Mouse (Mus musculus) liver, embryonic 12.5 days (tissue): ENCODE measurements around the gene Hoxd3. TPM values are rescaled to one million over a fixed set of nuclear protein-coding genes. Genes with fewer than 3 reads are reported as not detected.
A peak's percentile ranks its signal among the peaks of the same experiment; 100 is the strongest.

ENCODE experiments used
- ATAC-seq: fragments of 200-750 bp; cut with Nextera tagmentation; 2 replicates; pipeline ENCODE4 v1.8.0; 2017; ENCODE audit warnings: moderate number of reproducible peaks, mild to moderate bottlenecking, moderate library complexity
- H3K27ac ChIP-seq: fragments of 300-500 bp; sonication (generic); 2 replicates; pipeline ENCODE4 v1.5.1; 2016; ENCODE audit warnings: mild to moderate bottlenecking
- H3K27me3 ChIP-seq: fragments of 300-500 bp; sonication (generic); replicated peaks from 2 replicates; pipeline ENCODE4 v1.6.1; 2016; ENCODE audit warnings: mild to moderate bottlenecking, moderate library complexity
- H3K36me3 ChIP-seq: fragments of 300-500 bp; sonication (generic); 2 replicates; pipeline ENCODE4 v1.6.1; 2016; ENCODE audit warnings: mild to moderate bottlenecking, moderate library complexity
- H3K4me1 ChIP-seq: fragments of 300-500 bp; sonication (generic); 2 replicates; pipeline ENCODE4 v1.6.1; 2016
- H3K4me2 ChIP-seq: fragments of 300-500 bp; sonication (generic); 2 replicates; pipeline ENCODE4 v1.6.1; 2016; ENCODE audit warnings: mild to moderate bottlenecking, moderate library complexity
- H3K4me3 ChIP-seq: fragments of 300-500 bp; sonication (generic); 2 replicates; pipeline ENCODE4 v1.5.1; 2016; ENCODE audit warnings: mild to moderate bottlenecking, moderate library complexity
- H3K9ac ChIP-seq: fragments of 300-500 bp; sonication (generic); 2 replicates; pipeline ENCODE4 v1.6.1; 2016; ENCODE audit warnings: mild to moderate bottlenecking, moderate library complexity
- H3K9me3 ChIP-seq: fragments of 300-500 bp; sonication (generic); replicated peaks from 2 replicates; pipeline ENCODE4 v1.6.1; 2016; ENCODE audit warnings: mild to moderate bottlenecking, moderate library complexity
- WGBS: fragments of 180-500 bp; shearing (Covaris S2); methylation state at CpG from one replicate; pipeline ENCODE4 v1.1.7; 2016; ENCODE audit not compliant: insufficient replicate concordance; 5-methylcytosine and 5-hydroxymethylcytosine counted together
- polyA plus RNA-seq: library from polyadenylated mRNA; unstranded; fragments of >200 nt; fragmentation: Nextera tagmentation; extraction: Ambion mirVana; gene quantifications from 2 replicates; pipeline ENCODE4 v1.2.1, GENCODE M21; 2016

Gene Hoxd3
- 0.18 and 0.30 TPM in 2 replicates for polyA plus RNA-seq

DNA sequence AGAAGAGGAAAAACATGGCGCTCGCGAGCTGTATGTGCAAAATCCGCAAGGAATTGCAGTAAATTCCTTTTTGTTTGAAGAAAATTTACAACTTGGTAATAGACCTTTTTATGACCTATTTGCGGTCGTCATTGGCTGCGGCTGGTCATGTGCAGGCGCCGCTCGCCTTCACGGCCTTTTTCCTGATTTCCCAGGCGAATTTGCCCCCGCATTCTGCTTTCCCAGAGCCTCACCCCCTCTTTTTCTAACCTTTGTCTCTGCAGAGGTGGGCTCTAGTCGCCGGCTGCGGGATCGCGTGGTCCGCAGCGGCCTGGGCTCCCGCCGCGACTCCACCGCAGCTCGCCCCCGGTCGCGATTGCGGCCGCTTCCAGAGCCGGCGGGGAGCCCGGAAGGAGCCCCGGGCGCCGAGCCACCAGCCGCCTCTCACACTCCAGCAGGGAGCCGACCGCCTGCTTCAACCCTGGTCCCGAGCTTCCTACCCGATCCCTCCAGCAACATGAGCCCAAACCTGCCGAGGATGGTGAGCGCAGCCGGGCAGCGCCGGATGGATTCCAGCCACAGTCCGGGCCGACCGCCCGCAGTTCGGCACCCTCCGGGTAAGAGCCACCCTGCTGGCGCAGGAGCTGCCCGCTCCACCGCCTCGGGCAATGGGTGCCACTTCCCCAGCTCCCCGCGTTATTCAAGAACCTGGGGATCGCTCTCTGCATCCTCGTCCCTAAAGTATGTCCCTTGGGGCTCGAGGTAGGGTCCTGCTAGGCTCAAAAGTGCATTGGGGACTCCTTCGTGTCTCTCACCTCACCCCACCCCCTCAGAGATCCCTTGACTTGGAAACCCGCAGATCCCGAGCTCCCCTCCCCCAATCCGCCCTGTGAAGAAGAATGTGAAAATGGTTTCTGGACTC is at the start of gene Hoxd3, which contains the start of gene Hoxd4:
Hoxd3 (plus strand) TSS at position 207 of the 901 bp plus-strand sequence.
Hoxd4 (plus strand) TSS at position 209 of the 901 bp plus-strand sequence.
- H3K4me2 ChIP-seq, result peak within 1 kb of the TSS; percentile 38
- no peak within 1 kb of the TSS for H3K9ac ChIP-seq
- ATAC-seq, result no peak
- H3K36me3 ChIP-seq, result no peaks in the 10 kb centered on the region
- H3K27me3 ChIP-seq, result peaks cover 99% of the 10 kb centered on the region
- H3K4me1 ChIP-seq, result peaks cover 6% of the 10 kb centered on the region; the same call in 1 of the 2 replicates
- H3K27ac ChIP-seq, result no peak within 1 kb of the TSS
- WGBS, result under 1% methylated on average over 64 of the region's 65 CpGs
- H3K4me3 ChIP-seq, result peak within 1 kb of the TSS; percentile 21
- H3K9me3 ChIP-seq, result no peaks in the 10 kb centered on the region

DNA sequence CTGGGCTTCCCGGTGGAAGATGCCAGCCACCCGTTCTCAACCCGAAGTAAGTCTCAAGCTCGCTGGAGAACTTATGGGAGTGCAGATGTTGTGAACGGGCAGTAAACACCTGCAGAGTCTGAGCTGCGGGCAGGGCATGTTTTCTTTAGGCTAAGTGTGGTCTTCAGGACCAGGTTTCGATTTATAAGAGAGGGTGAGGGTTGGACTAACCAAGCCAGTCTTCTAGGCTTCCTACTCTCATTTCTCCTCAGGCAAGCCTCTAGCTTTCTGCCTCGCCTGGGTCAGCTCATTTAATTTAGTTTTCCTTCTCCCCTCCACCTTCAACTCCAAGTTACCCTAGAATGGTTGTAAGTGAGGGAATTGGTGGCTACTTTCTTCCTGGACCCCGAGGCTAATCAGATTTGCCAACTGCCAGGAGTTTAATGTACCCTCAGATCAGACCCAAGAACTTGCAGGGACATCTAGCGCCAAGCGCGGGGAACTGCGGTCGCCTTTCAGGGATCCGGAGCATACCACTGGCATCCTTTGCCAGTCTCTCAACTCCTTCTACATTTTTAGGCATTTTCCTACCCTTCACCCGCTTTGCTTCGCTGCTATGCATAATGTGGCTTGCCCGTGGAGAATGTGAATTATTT is 48.3 kb upstream of the Hoxd3 start:
- ATAC-seq, result no peak
- H3K4me2 ChIP-seq, result no peak overlapping the region
- 4% methylated on average over 18 of the region's 18 CpGs for WGBS

GRCm38 (mm10) chr2:74666411-74666810 is 45.3 kb upstream of the Hoxd3 start:
- no peaks in the 10 kb centered on the region for H3K9me3 ChIP-seq
- H3K27ac ChIP-seq, result no peak overlapping the region
- no peak overlapping the region for H3K4me2 ChIP-seq
- no peak overlapping the region for H3K4me3 ChIP-seq
- no peak overlapping the region for H3K9ac ChIP-seq
- ATAC-seq, result no peak
- H3K36me3 ChIP-seq, result no peaks in the 10 kb centered on the region
- WGBS, result 4% methylated on average over 7 of the region's 7 CpGs
- H3K27me3 ChIP-seq, result peaks cover 98% of the 10 kb centered on the region
- peaks cover 11% of the 10 kb centered on the region; the same call in 1 of the 2 replicates for H3K4me1 ChIP-seq

More for the DNA sequence above, 48.3 kb upstream of the Hoxd3 start:
- no peak overlapping the region for H3K27ac ChIP-seq
- no peak overlapping the region for H3K4me3 ChIP-seq
- no peaks in the 10 kb centered on the region for H3K36me3 ChIP-seq
- H3K9me3 ChIP-seq, result no peaks in the 10 kb centered on the region
- H3K9ac ChIP-seq, result no peak overlapping the region
- peaks cover 99% of the 10 kb centered on the region for H3K27me3 ChIP-seq
- H3K4me1 ChIP-seq, result peaks cover 8% of the 10 kb centered on the region; the same call in 1 of the 2 replicates

DNA sequence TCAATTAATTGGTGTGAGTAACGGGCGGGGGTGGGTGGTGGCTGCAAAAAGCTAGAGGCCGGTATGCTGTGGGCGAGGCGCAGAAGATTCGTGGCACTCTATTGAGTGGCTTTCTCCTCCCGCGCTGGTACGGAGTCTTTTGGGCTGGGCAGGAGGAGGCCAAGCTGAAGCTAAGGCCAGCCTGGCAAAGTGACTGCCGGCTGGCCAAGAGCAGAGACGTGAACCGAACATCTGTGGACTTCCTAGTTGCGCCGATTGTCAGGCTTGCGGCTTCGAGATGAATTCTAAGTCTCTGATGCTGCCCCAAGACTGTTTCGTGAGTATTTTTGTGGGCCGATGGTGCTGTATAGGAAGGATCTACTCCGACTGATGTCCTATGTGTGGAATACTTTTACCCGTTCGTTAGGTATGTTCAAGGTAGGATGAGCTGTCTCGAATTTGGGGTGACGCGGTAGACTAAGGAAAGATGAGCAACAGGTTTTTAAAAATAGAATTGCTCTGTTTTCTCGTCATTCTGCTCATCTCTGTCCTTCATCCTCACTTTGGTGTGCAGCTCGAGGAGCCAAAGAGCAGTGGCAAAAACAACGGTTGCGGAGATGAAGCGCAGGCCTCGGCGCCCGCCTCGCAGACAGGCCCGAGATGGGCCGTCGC is 44.4 kb upstream of the Hoxd3 start:
- H3K4me3 ChIP-seq, result 0 out of 2 replicates have a peak overlapping the region, but pooled peaks have one; percentile 45
- no peak for ATAC-seq

DNA sequence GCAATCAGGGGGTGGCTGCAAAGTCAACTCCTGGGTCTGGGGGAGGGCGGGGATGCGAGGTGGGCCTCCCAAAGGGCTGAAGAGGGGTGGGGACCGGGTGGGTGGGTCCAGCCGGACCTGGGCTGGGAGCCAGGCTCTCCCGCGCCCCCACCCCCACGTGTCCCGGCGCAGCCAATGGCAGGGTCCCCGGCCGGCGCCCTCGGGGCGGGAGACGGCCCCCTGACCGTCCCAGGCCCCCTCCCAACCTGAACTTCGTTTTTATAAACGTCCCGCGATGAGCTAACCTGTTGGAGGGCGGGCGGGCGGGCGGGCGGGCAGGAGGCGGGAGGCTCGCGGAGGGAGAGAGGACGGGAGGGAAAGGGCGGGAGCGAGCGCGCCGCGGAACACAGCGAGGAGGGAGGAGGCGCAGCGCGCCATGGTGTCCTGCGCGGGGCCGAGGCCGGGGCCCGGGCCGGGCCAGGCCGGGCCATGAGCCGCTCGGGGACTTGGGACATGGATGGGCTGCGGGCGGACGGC is 43.8 kb upstream of the Hoxd3 start, which contains the start of gene Hoxd13:
Hoxd13 (plus strand) TSS at position 469 of the 516 bp plus-strand sequence.
- Histone ChIP-seq H3K4me2 (peak within 1 kb of the TSS; percentile 63), H3K4me3 (peak within 1 kb of the TSS; percentile 45), H3K9me3 (no peaks in the 10 kb centered on the region), H3K9ac (no peak within 1 kb of the TSS), H3K27ac (no peak within 1 kb of the TSS), H3K36me3 (no peaks in the 10 kb centered on the region), H3K4me1 (peaks cover 14% of the 10 kb centered on the region; the same call in 1 of the 2 replicates), H3K27me3 (peaks cover 98% of the 10 kb centered on the region)
- no peak for ATAC-seq
- 1% methylated on average over 24 of the region's 51 CpGs for WGBS

More for the DNA sequence above, 44.4 kb upstream of the Hoxd3 start:
- Histone ChIP-seq H3K36me3 (no peaks in the 10 kb centered on the region), H3K4me2 (peak overlapping the region; percentile 63; the same call in 1 of the 2 replicates), H3K27ac (no peak overlapping the region), H3K27me3 (peaks cover 98% of the 10 kb centered on the region), H3K4me1 (peaks cover 11% of the 10 kb centered on the region; the same call in 1 of the 2 replicates), H3K9ac (no peak overlapping the region), H3K9me3 (no peaks in the 10 kb centered on the region)
- WGBS, result 5% methylated on average over 36 of the region's 36 CpGs

- 2% methylated on average over 60 of the region's 74 CpGs for WGBS
- peak overlapping the region; percentile 45 for H3K4me3 ChIP-seq
These were observed 43.1 kb upstream of the Hoxd3 start for GRCm38 (mm10) chr2:74668370-74669229.

DNA sequence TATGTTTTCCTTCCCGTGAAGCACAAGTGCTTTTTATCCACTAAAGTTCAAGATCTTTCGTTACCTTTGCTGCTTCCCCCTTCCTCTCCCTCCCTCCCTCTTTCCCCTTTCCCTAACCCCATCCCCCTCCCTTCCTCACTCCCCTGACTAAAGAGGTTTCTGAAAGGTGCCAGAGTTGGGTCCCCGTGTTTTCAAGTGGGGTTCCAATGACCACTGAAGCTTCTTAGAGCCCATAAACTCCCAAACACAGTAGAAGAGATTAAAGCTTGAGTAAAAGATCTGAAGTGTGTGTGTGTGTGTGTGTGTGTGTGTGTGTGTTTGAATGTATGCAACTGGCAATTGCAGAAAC is 42.5 kb upstream of the Hoxd3 start:
- no peak overlapping the region for H3K4me3 ChIP-seq
- peaks cover 98% of the 10 kb centered on the region for H3K27me3 ChIP-seq
- no peak overlapping the region for H3K9ac ChIP-seq
- ATAC-seq, result no peak
- H3K27ac ChIP-seq, result no peak overlapping the region
- no peaks in the 10 kb centered on the region for H3K36me3 ChIP-seq
- peaks cover 15% of the 10 kb centered on the region; the same call in 1 of the 2 replicates for H3K4me1 ChIP-seq
- no peak overlapping the region for H3K4me2 ChIP-seq
- 0% methylated on average over 3 of the region's 3 CpGs for WGBS
- H3K9me3 ChIP-seq, result no peaks in the 10 kb centered on the region

More at GRCm38 (mm10) chr2:74668370-74669229, 43.1 kb upstream of the Hoxd3 start:
- Histone ChIP-seq H3K9ac (no peak overlapping the region), H3K27me3 (peaks cover 98% of the 10 kb centered on the region), H3K36me3 (no peaks in the 10 kb centered on the region), H3K9me3 (no peaks in the 10 kb centered on the region), H3K4me2 (peak overlapping the region; percentile 63), H3K27ac (no peak overlapping the region), H3K4me1 (peaks cover 15% of the 10 kb centered on the region; the same call in 1 of the 2 replicates)
- no peak for ATAC-seq

DNA sequence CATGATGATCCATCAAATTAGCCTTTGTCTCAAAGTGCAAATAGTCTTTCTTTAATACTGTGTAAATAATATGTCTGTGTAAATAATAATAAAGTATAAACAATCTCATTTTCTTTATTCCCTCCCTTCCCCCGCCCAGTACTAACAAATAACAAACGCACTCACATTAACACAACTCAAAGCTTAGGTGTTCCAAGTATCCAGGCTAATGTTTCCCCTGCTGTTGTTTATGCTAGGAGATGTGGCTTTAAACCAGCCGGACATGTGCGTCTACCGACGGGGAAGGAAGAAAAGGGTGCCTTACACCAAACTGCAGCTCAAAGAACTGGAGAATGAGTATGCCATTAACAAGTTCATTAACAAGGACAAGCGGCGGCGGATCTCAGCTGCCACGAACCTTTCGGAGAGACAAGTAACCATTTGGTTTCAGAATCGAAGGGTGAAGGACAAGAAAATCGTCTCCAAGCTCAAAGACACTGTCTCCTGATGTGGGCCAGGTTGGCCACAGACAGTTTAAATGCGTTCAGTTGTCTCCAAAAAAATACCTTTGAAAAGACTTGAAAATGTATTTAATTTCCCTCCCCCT is 42.0 kb upstream of the Hoxd3 start:
- WGBS, result 1% methylated on average over 14 of the region's 14 CpGs
- Histone ChIP-seq H3K27ac (no peak overlapping the region), H3K4me2 (no peak overlapping the region), H3K36me3 (no peaks in the 10 kb centered on the region), H3K4me1 (peaks cover 15% of the 10 kb centered on the region; the same call in 1 of the 2 replicates), H3K9ac (no peak overlapping the region), H3K9me3 (no peaks in the 10 kb centered on the region), H3K27me3 (peaks cover 98% of the 10 kb centered on the region), H3K4me3 (no peak overlapping the region)
- ATAC-seq, result no peak

DNA sequence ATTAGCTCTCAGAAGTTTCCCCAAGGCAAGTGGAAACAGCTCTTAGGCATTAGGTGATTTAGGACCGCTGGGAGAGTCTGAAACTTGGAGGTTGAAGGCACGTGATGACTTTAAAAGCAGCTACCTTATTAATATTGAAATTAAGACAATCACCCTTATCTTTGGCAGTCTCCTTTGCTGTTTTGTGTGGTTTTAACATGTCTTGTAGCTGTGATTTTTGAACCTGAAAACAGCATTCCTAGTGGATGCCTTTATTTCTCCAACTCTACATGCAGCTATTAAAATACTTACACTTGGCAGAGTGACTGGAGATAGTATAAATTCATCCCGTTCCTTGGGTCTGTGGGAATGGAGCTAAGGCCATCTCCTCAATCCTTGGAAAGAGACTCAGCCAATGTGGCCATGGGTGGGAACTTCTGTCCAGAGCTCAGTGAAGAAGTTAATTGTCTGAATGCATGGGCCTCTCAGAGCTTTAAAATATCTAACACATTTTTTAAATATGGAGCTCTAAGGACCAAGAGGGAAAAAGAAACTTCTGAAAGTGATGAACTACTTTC is 41.0 kb upstream of the Hoxd3 start:
- no peak for ATAC-seq
- H3K27me3 ChIP-seq, result peaks cover 99% of the 10 kb centered on the region
- no peak overlapping the region for H3K4me2 ChIP-seq
- H3K4me3 ChIP-seq, result no peak overlapping the region
- peaks cover 15% of the 10 kb centered on the region; the same call in 1 of the 2 replicates for H3K4me1 ChIP-seq
- WGBS, result 3% methylated on average over 3 of the region's 3 CpGs
- no peak overlapping the region for H3K9ac ChIP-seq
- H3K27ac ChIP-seq, result no peak overlapping the region
- no peaks in the 10 kb centered on the region for H3K9me3 ChIP-seq
- H3K36me3 ChIP-seq, result no peaks in the 10 kb centered on the region

GRCm38 (mm10) chr2:74671847-74672246 is 39.9 kb upstream of the Hoxd3 start:
- 9% methylated on average over 5 of the region's 5 CpGs for WGBS
- peaks cover 15% of the 10 kb centered on the region; the same call in 1 of the 2 replicates for H3K4me1 ChIP-seq
- H3K27ac ChIP-seq, result no peak overlapping the region
- H3K36me3 ChIP-seq, result no peaks in the 10 kb centered on the region
- no peak overlapping the region for H3K4me3 ChIP-seq
- no peaks in the 10 kb centered on the region for H3K9me3 ChIP-seq
- H3K27me3 ChIP-seq, result peaks cover 99% of the 10 kb centered on the region
- H3K4me2 ChIP-seq, result peak overlapping the region; percentile 47; the same call in 1 of the 2 replicates
- no peak overlapping the region for H3K9ac ChIP-seq
- no peak for ATAC-seq
